Mouse (Mus musculus): ENCODE results near the gene Tigd3.

DNA sequence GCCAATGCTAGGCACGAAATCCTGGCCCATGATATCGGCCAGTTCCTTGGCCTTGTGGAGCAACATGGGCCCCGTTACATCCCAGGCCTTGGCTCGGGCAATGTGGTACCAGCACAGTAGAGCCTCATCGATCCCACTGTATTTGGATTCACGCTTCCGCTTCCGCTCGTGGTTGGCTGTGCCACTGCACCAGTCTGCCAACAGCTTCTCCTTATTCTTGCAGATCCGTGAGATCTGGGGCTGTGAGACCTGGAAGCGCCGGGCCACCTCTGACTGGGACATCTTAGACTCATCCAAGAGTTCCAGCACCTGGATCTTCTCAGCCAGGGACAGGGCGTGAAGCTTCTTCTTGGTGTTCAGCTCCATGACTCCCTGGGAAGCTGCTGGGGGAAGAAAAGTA is 1.2 kb downstream of the Tigd3 start:
- TF ChIP-seq POLR2A (IDR thresholded peaks at IDR 0.05; ENCODE audit: borderline replicate concordance, control insufficient read depth, low read depth, low read length) = no peak
- TF ChIP-seq CTCF (IDR thresholded peaks at IDR 0.05; ENCODE audit: control insufficient read depth, insufficient read depth, low read length) = no peak

All from bone marrow, adult 2 months (tissue).